Mouse (Mus musculus) embryonic facial prominence, embryonic 13.5 days (tissue): ENCODE measurements around the gene Rec8. TPM values are rescaled to one million over a fixed set of nuclear protein-coding genes. Genes with fewer than 3 reads are reported as not detected.
A peak's percentile ranks its signal among the peaks of the same experiment; 100 is the strongest.

ENCODE experiments used
- ATAC-seq: fragments of 200-750 bp; cut with Nextera tagmentation; 2 replicates; pipeline ENCODE4 v1.8.0; 2017; ENCODE audit warnings: low read depth; ENCODE audit not compliant: insufficient number of reproducible peaks, insufficient read depth, low FRiP score, low TSS enrichment
- H3K27ac ChIP-seq: fragments of 300-500 bp; sonication (generic); 2 replicates; pipeline ENCODE4 v1.5.1; 2015; ENCODE audit warnings: moderate library complexity, mild to moderate bottlenecking, inconsistent platforms
- H3K27me3 ChIP-seq: fragments of 300-500 bp; sonication (generic); 2 replicates; pipeline ENCODE4 v1.6.1; 2015; ENCODE audit warnings: mild to moderate bottlenecking, inconsistent platforms
- H3K36me3 ChIP-seq: fragments of 300-500 bp; sonication (generic); 2 replicates; pipeline ENCODE4 v1.6.1; 2015; ENCODE audit warnings: mild to moderate bottlenecking, inconsistent platforms
- H3K4me1 ChIP-seq: fragments of 300-500 bp; sonication (generic); 2 replicates; pipeline ENCODE4 v1.6.1; 2015; ENCODE audit warnings: inconsistent platforms
- H3K4me2 ChIP-seq: fragments of 300-500 bp; sonication (generic); 2 replicates; pipeline ENCODE4 v1.6.1; 2015; ENCODE audit warnings: moderate library complexity, mild to moderate bottlenecking, inconsistent platforms
- H3K4me3 ChIP-seq: fragments of 300-500 bp; sonication (generic); 2 replicates; pipeline ENCODE4 v1.5.1; 2015; ENCODE audit warnings: mild to moderate bottlenecking, inconsistent platforms
- H3K9ac ChIP-seq: fragments of 300-500 bp; sonication (generic); 2 replicates; pipeline ENCODE4 v1.6.1; 2015; ENCODE audit warnings: mild to moderate bottlenecking, inconsistent platforms
- H3K9me3 ChIP-seq: fragments of 300-500 bp; sonication (generic); 2 replicates; pipeline ENCODE4 v1.6.1; 2016; ENCODE audit warnings: inconsistent platforms
- WGBS: fragments of 180-500 bp; shearing (Covaris S2); methylation state at CpG from one replicate; pipeline ENCODE4 v1.1.7; 2015; ENCODE audit warnings: mixed read lengths; 5-methylcytosine and 5-hydroxymethylcytosine counted together
- polyA plus RNA-seq: library from polyadenylated mRNA; unstranded; fragments of >200 nt; fragmentation: Nextera tagmentation; extraction: Ambion mirVana; gene quantifications from 2 replicates; pipeline ENCODE4 v1.2.1, GENCODE M21; 2015

Rec8 gene
- polyA plus RNA-seq, 1 experiment from 2014 or later = 2.0 TPM

- Histone ChIP-seq H3K9me3 (no peaks in the 10 kb centered on the region), H3K27ac (peak overlapping the region; percentile 92; the same call in 1 of the 2 replicates), H3K9ac (peak overlapping the region; percentile 87), H3K4me3 (peak overlapping the region; percentile 75), H3K4me1 (peaks cover 15% of the 10 kb centered on the region), H3K4me2 (peak overlapping the region; percentile 88), H3K27me3 (no peaks in the 10 kb centered on the region), H3K36me3 (peaks cover 41% of the 10 kb centered on the region)
- no peak for ATAC-seq
- WGBS = 74% methylated on average over 7 of the region's 7 CpGs
These were observed 54.9 kb downstream of the Rec8 start for GRCm38 (mm10) chr14:55672741-55673060.

Other genes with a start within 250 kb of the Rec8 start
- 98.6 and 103 TPM in 2 replicates for gene Dhrs4, start 139.3 kb upstream of the Rec8 start, polyA plus RNA-seq
- gene Carmil3, start 127.4 kb upstream of the Rec8 start, polyA plus RNA-seq = 3.9 and 4.3 TPM in 2 replicates
- gene Cpne6, start 107.6 kb upstream of the Rec8 start, polyA plus RNA-seq = 0.60 and 0.83 TPM in 2 replicates
- gene Nrl, start 93.1 kb upstream of the Rec8 start, polyA plus RNA-seq = not detected in 2 replicates
- 35.0 and 38.4 TPM in 2 replicates for gene Pck2, start 77.8 kb upstream of the Rec8 start, polyA plus RNA-seq
- gene Dcaf11, start 58.0 kb upstream of the Rec8 start, polyA plus RNA-seq = 57.3 and 66.5 TPM in 2 replicates
- 0.74 and 0.87 TPM in 2 replicates for gene A730061H03Rik, start 57.6 kb upstream of the Rec8 start, polyA plus RNA-seq
- gene Fitm1, start 42.4 kb upstream of the Rec8 start, polyA plus RNA-seq = 4.1 and 5.3 TPM in 2 replicates
- 141 and 152 TPM in 2 replicates for gene Psme1, start 39.9 kb upstream of the Rec8 start, polyA plus RNA-seq
- 4.7 and 4.8 TPM in 2 replicates for gene Emc9, start 32.7 kb upstream of the Rec8 start, polyA plus RNA-seq
- 233 and 267 TPM in 2 replicates for gene Psme2, start 26.9 kb upstream of the Rec8 start, polyA plus RNA-seq
- 17.6 and 21.7 TPM in 2 replicates for gene Rnf31, start 26.3 kb upstream of the Rec8 start, polyA plus RNA-seq
- gene Irf9, start 14.5 kb upstream of the Rec8 start, polyA plus RNA-seq = 10.5 and 12.3 TPM in 2 replicates
- 95.1 and 111 TPM in 2 replicates for gene Ipo4, start 17.9 kb downstream of the Rec8 start, polyA plus RNA-seq
- 1.7 and 1.8 TPM in 2 replicates for gene Gm49378, start 19.9 kb downstream of the Rec8 start, polyA plus RNA-seq
- 106 and 117 TPM in 2 replicates for gene Tm9sf1, start 25.8 kb downstream of the Rec8 start, polyA plus RNA-seq
- 1.0 and 1.3 TPM in 2 replicates for gene Tssk4, start 32.1 kb downstream of the Rec8 start, polyA plus RNA-seq
- 66.1 and 70.6 TPM in 2 replicates for gene Mdp1, start 42.5 kb downstream of the Rec8 start, polyA plus RNA-seq
- gene Gmpr2, start 53.9 kb downstream of the Rec8 start, polyA plus RNA-seq = 75.2 and 83.5 TPM in 2 replicates
- gene Nedd8, start 54.1 kb downstream of the Rec8 start, polyA plus RNA-seq = 665 and 670 TPM in 2 replicates
- gene Tinf2, start 63.8 kb downstream of the Rec8 start, polyA plus RNA-seq = 38.7 and 46.6 TPM in 2 replicates
- gene Tgm1, start 95.9 kb downstream of the Rec8 start, polyA plus RNA-seq = 4.5 and 4.7 TPM in 2 replicates
- 27.6 and 32.2 TPM in 2 replicates for gene Rabggta, start 104.2 kb downstream of the Rec8 start, polyA plus RNA-seq
- 84.5 and 102 TPM in 2 replicates for gene Dhrs1, start 127.7 kb downstream of the Rec8 start, polyA plus RNA-seq
- gene Nop9, start 127.7 kb downstream of the Rec8 start, polyA plus RNA-seq = 35.5 and 47.6 TPM in 2 replicates
- 0.18 and 1.2 TPM in 2 replicates for gene Cideb, start 140.4 kb downstream of the Rec8 start, polyA plus RNA-seq
- gene Ltb4r2, start 143.4 kb downstream of the Rec8 start, polyA plus RNA-seq = 0.51 and 0.56 TPM in 2 replicates
- 0.58 and 1.1 TPM in 2 replicates for gene Ltb4r1, start 147.9 kb downstream of the Rec8 start, polyA plus RNA-seq
- 20.2 and 21.6 TPM in 2 replicates for gene Adcy4, start 166.1 kb downstream of the Rec8 start, polyA plus RNA-seq
- 41.1 and 44.4 TPM in 2 replicates for gene Ripk3, start 170.8 kb downstream of the Rec8 start, polyA plus RNA-seq
- gene Nfatc4, start 205.1 kb downstream of the Rec8 start, polyA plus RNA-seq = 156 and 160 TPM in 2 replicates
- 27.8 and 28.1 TPM in 2 replicates for gene Nynrin, start 236.0 kb downstream of the Rec8 start, polyA plus RNA-seq